Mouse (Mus musculus) T-helper 2 cell (primary cell): ENCODE results near the gene Frem2.

Experiments used
- in situ Hi-C: fragments of 300-600 bp; cut with MboI, MseI; formaldehyde crosslinking; loops from one replicate; pipeline ENCODE4 v1.15.1; 2025; ENCODE audit warnings: high pct_unique_total_duplicates

Gene Frem2

GRCm38 (mm10) chr3:53656878-53657561, at the start of gene Frem2:
Frem2 (minus strand) TSS chr3:53657355.
- in situ Hi-C loops: no loop called here

DNA sequence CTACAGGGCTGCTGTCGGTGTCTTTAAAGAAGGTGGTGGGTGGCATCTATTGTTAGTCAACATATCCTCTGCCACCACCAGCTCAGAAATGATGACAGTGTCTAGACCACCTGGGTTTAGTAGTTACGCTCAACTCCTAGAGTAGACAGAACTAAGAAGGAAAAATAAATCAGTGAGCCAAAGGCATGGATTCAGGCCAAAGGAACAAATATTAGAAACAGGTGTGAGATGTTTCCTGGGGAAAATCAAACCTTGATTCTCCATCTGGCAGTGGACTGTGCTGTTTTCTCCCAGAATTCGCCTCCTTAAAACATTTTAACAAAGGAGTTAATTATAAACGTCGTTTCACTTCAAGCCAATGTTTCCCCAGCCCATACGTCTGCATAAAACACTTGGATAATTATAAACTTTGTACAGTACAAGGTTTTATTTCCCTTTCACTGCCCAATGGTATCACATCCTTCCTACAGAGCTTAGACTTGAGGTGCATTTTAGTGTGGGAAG, 48.9 kb upstream of the Frem2 start:
- in situ Hi-C loops: no loop called here

DNA sequence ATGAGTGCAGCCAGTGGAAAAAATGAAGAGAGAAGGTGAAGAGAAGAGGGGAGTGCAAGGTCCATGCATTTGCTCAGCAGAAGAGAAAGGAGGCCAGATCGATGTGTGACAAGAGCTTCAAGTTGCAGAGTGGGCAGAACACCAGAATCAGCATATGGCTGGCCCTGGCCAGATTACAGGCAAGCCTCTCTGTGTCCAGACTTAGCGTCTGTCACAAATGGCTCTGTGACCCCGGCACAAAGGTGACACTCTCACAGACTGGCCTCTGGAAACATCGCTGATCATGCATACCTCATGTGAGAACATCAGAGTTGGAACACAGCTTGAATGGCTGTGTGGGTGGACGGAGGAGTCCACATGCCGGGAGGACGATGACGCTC, 46.0 kb upstream of the Frem2 start:
- in situ Hi-C loops: no loop called here

GRCm38 (mm10) chr3:53702421-53703125, 45.4 kb upstream of the Frem2 start:
- in situ Hi-C loops: no loop called here

DNA sequence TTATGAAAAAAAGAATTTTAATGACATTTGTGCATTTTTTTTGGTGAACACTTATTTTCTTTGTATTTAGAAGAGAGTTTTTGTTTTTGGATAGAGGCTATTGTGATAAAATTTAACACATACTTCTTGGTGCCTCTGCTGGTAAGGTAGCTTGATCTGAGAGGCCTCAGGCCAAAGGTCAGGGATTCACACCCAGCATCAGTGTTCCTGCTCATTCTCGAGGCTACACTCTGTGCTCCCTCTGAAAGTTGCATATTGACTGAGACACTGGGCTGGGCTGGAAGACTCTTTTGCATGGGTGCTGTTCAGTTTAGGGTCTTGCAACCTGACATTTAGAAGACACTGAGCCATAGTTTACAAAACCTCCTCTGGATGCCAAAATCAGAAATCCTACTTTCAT, 44.8 kb upstream of the Frem2 start:
- in situ Hi-C loops: no loop called here

DNA sequence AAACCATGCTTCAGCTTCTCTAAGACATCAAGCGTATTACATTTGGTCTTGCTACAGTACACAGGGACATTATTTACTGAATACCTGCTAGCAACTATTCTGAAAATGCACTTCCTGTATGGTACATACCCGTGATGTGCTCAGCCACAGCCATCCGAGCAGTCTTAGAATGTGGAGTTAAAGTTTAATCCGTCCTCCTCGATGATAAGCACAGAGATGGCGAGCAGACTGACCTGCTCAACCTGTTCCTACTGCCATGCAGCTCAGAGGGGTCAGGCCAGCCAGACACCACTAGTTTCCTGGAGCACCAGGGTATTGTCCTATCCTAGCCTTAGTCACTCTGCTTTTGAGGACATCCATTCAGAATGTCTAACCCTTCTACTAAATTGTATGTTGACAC, 30.6 kb upstream of the Frem2 start:
- in situ Hi-C loops: no loop called here

DNA sequence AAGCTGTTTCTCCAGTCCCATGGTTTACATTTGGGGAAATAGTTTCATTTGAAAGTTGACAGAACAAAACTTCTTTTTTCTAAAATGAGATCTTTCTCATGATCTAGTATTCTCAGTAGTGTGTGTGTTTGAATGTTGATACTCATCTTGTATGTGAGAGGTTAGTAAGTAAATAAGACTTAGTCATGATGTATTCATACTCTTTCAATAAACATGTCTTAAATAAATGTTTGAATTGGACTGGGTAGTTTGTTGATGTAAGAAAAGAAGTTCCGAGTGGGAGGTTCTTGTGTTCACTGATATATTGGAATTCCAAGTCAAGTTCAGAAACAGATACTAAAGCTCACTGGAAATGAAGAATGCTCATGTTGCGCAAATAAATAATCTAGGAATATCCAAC, 25.1 kb upstream of the Frem2 start:
- in situ Hi-C loops: no loop called here

- in situ Hi-C loops: no loop called here
Measured at GRCm38 (mm10) chr3:53680816-53681215, 23.7 kb upstream of the Frem2 start.

DNA sequence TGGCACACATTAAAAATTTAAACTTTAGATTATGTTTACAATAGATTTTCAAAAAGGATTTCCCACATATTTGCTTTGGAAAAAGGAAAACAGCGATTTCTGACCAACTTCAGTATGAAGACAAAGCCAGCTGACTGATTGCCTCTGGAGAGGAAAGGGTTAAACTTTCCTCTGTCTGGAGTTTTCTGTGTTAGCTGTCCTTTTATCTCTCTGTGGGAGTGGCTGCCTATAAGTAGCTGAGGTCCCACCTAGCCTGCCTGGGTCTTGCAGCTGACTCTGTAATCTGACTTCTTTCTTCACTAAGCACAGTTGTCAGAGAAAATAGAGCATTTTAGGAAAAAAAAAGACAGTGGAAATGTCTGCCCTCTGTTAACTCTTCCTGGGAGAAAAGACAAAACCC, 17.1 kb upstream of the Frem2 start:
- in situ Hi-C loops: no loop called here

DNA sequence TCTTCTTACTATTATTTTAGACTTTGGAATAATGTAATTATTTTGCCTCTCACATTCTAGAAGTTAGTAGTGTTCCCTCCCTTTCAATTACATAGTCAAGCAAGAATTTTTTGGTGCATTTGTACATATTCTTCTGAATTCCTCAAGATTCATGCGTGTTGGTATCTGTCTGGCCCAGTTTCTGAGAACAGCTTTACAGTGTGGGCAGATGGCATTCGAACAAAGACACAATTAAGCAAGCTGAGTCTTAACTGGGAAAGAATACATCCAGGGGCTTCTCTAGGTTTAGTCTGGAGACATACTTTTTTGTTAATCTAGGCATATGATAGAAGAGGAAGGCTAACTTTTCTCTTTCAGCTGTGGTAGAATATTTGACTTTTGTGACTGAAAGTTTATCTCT, 12.6 kb upstream of the Frem2 start:
- in situ Hi-C loops: no loop called here

GRCm38 (mm10) chr3:53657744-53658534, 784 bp upstream of the Frem2 start:
- in situ Hi-C loops: no loop called here

DNA sequence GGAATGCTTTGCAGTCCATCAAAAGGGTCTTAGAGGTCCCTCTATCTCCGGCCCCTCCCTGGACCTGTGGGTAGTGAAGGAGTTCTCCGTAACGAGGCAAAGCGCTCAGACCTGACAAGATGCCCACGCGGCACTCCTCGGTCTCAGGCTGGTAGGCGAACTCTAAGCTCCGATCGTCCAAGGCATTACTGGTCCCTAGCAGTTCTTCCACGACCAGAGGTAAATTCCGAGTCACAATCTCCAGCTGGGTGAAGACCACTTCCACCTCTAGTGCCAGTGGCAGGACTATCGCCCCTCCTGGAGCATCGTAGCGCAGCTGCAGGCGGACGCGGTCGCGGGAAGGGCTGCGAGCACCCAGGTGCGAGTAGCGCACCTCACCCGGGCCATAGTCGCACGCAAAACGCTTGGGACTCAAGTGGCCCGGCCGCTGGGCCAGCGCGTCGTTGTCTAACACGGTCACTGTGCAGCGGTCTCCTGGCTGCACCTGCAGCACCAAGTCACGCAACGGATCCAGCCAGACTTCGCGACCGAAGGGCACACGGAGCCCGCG, 752 bp downstream of the Frem2 start:
- in situ Hi-C loops: no loop called here

DNA sequence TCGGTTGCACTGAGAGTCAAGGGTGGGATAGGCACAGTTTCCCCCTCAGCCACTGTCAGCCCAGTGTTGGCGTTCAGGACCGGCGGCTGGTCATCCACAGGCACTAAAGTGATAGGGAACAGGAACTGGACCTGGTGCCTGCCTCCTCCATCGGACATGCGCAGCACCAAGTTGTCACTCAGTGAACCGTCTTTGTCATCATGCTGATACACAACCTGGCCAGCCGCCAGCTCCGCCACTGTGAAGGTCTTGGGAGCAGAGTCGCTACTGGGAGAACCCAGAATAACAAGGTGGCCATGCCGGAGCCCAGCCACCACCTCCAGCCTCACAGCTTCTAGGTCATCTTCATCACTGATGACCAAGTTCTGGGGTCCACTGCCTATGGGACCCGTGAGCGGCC, 1.8 kb downstream of the Frem2 start:
- in situ Hi-C loops: no loop called here

DNA sequence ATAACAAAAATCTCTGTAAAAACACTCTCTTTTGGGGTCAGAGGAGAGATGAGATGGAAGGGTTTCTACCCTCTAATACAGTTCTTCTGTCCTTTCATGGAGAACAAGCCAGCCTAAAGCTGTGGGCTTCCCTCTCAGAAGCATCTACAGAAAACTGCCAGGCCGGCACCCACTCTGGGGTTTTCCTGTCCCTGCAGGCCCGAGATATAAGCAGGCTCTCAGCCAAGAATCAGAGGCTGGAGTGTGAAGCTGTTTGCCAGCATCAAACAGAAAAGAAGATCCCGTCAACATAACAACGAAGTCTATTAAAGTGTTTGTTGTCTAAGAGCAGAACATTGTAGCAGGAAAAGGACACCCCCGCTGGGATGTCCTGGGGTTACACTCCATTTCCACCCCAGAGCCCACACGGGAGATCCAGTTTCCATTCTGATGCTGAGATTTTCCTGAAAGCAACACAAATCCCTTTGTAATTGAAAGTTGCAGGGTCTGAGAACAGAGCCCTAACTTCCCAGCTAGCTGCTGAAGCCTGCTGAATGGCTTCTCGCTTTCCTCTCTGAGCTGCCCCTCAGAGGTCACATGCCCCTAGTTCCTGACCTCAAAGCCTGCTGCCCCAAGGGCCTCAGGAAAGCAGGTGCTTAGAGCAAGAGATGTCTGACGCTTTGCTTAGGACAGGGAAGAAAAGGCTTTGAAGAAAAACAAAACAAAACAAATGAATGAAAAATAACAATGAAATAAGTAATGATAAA, 7.0 kb downstream of the Frem2 start:
- in situ Hi-C loops: no loop called here

GRCm38 (mm10) chr3:53649425-53649824, 7.7 kb downstream of the Frem2 start:
- in situ Hi-C loops: no loop called here

DNA sequence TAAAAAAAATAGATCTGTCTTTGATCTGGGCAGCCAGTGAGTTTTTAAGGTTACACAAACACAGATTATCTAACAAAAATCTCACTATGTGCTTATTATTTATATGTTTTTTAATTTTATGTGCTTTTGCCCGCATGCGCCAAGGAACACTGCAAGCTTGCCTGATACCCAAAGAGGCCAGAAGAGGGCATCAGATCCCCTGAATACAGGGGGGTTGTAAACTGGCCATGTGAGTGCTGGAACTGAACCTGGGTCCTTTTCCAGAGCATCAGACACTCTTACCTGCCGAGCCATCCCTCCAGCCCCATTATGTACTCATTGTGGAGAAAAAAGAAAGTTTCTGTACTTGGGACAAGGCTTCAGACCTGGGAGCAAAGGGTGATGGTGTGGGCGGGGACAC, 8.3 kb downstream of the Frem2 start:
- in situ Hi-C loops: no loop called here

- in situ Hi-C loops: no loop called here
Measured at GRCm38 (mm10) chr3:53635948-53636347, 21.2 kb downstream of the Frem2 start.

GRCm38 (mm10) chr3:53631126-53631525, 26.0 kb downstream of the Frem2 start:
- in situ Hi-C loops: no loop called here

DNA sequence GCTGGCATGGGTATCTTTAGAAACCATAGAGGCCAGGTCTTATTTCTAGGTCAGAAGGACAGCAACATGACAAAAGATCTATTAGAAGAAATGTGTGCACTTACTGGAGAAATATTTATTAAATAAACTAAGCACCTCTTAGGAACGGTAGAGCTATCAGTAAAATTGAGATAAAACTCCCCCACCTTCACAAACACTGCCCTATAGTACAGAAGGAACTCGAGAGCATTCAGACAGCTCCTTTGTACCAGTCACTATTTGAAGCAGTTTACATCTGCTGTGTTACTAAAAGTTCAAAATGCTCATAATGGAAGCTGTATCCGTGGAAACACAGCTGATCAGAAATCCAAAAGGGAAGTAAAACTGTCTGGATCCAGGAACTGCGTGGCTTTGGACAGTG, 26.5 kb downstream of the Frem2 start:
- in situ Hi-C loops: no loop called here

GRCm38 (mm10) chr3:53629966-53630365, 27.2 kb downstream of the Frem2 start:
- in situ Hi-C loops: loop anchor here (10.0 kb wide), 1 partner anchor 1515 kb away; no protein-coding TSS in a partner anchor

DNA sequence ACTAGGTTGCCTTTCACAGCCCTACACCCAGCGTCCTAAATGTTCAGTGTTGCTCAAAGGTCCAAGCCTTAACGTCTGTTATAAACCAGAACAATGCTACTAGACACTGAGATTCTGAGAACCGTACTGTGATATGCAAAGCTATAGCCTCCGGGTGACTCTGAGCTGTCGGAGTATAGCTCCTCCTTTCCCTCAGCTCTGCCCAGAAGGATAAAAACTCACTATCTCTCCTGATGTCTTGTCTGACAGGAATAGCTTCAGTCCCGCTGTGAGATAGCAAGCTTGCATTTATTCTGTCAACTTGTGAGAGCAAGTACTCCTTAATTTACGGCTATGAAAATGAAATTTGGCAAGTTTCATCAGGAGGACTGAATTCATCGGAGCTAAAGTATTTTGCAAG, 33.9 kb downstream of the Frem2 start:
- in situ Hi-C loops: loop anchor here (10.0 kb wide), 1 partner anchor 1522 kb away; no protein-coding TSS in a partner anchor
